Mouse (Mus musculus) stomach, postnatal 0 days (tissue): ENCODE results near the gene Atxn7l1. TPM values are rescaled to one million over a fixed set of nuclear protein-coding genes. Genes with fewer than 3 reads are reported as not detected.

Experiments used
- ATAC-seq: fragments of 200-750 bp; cut with Nextera tagmentation; 2 replicates; pipeline ENCODE4 v1.8.0; 2017; ENCODE audit not compliant: low FRiP score, low TSS enrichment
- DNase-seq: peaks from one replicate; pipeline ENCODE4 v3.0.0-alpha.2; 2016; ENCODE audit warnings: low spot score
- H3K27ac ChIP-seq: fragments of 300-500 bp; sonication (generic); replicated peaks from 2 replicates; pipeline ENCODE4 v1.5.1; 2014; ENCODE audit warnings: mild to moderate bottlenecking, control low read depth
- H3K27me3 ChIP-seq: fragments of 300-500 bp; sonication (generic); 2 replicates; pipeline ENCODE4 v1.6.1; 2014; ENCODE audit warnings: low read length; ENCODE audit not compliant: control insufficient read depth, insufficient read depth
- H3K36me3 ChIP-seq: fragments of 300-500 bp; sonication (generic); 2 replicates; pipeline ENCODE4 v1.6.1; 2014; ENCODE audit warnings: low read length, mixed read lengths; ENCODE audit not compliant: control insufficient read depth, insufficient read depth
- H3K4me1 ChIP-seq: fragments of 300-500 bp; sonication (generic); replicated peaks from 2 replicates; pipeline ENCODE4 v1.6.1; 2014; ENCODE audit warnings: antibody characterized with exemption; ENCODE audit not compliant: control insufficient read depth, insufficient read depth
- H3K4me2 ChIP-seq: fragments of 300-500 bp; sonication (generic); replicated peaks from 2 replicates; pipeline ENCODE4 v1.6.1; 2014; ENCODE audit warnings: low read depth, mild to moderate bottlenecking, control low read depth, moderate library complexity
- H3K4me3 ChIP-seq: fragments of 300-500 bp; sonication (generic); 2 replicates; pipeline ENCODE4 v1.5.1; 2014; ENCODE audit warnings: low read depth, low read length, control low read depth
- H3K9ac ChIP-seq: fragments of 300-500 bp; sonication (generic); 2 replicates; pipeline ENCODE4 v1.6.1; 2014; ENCODE audit warnings: mild to moderate bottlenecking, low read length, control low read depth, mixed read lengths
- H3K9me3 ChIP-seq: fragments of 300-500 bp; sonication (generic); 2 replicates; pipeline ENCODE4 v1.6.1; 2016; ENCODE audit warnings: low read length; ENCODE audit not compliant: control insufficient read depth
- CTCF ChIP-seq: IDR thresholded peaks from 2 replicates; pipeline ENCODE4 v1.5.1; 2016; ENCODE audit warnings: antibody characterized with exemption, low read depth, mild to moderate bottlenecking, moderate library complexity
- EP300 ChIP-seq: optimal IDR thresholded peaks from 2 replicates; pipeline ENCODE3; 2016; ENCODE audit warnings: antibody characterized with exemption
- WGBS: fragments of 180-500 bp; shearing (Covaris S2); extraction: QIAGEN DNeasy Blood & Tissue Kit; methylation state at CpG from one replicate; pipeline ENCODE4 v1.1.7; 2014; 5-methylcytosine and 5-hydroxymethylcytosine counted together
- polyA plus RNA-seq: library from polyadenylated mRNA; unstranded; fragments of >200 nt; fragmentation: Nextera tagmentation; extraction: Ambion mirVana; gene quantifications from 2 replicates; pipeline ENCODE4 v1.2.1, GENCODE M21; 2015

Gene Atxn7l1
- polyA plus RNA-seq, 1 experiment from 2014 or later, result 4.7 TPM

DNA sequence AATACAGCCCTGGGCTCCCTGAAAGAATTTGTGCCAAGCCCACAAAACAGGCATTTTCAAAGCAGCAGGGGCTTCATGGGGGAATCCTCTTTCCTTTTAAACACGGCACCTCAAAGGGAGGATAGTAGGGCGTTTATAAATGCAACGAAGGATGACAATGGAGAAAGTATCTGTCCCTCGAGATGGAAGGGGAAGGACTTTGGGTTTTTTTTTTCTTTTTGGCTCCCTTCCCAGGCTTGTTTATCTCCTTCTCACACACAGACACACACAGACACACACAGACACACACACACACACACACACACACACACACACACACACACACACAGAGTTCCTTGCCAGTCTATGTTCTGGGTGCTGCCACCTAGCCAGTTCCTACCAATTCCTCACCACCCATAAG, 189.8 kb downstream of the Atxn7l1 start:
- Histone ChIP-seq H3K4me1 (no peaks in the 10 kb centered on the region), H3K9ac (no peak overlapping the region), H3K36me3 (no peaks in the 10 kb centered on the region), H3K4me2 (no peak overlapping the region), H3K27me3 (no peaks in the 10 kb centered on the region), H3K4me3 (no peak overlapping the region), H3K27ac (no peak overlapping the region), H3K9me3 (no peaks in the 10 kb centered on the region)
- no peak for TF ChIP-seq CTCF
- TF ChIP-seq EP300, result no peak
- ATAC-seq, result no peak
- 79% methylated on average over 4 of the region's 4 CpGs for WGBS
- no peak for DNase-seq

DNA sequence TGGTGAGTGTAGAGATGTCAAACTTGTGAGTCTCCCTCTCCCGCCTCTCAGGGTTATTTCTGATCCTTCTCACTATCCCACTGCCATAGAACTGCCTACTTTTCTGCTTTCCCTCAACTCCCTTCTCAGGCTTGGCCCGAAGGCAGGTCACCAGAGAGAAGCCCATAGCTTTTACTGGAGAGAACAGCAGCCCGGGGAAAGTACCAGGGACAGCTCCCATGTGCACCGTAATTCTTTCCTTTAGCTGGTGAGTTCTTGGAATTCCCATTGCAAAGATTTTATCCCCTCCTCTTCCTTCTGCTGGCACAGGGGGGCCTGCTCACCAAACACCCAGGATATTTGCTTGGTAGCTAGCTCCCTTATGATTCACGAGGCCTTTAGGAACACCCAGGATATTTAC, 190.7 kb downstream of the Atxn7l1 start:
- no peaks in the 10 kb centered on the region for H3K4me1 ChIP-seq
- H3K9ac ChIP-seq, result no peak overlapping the region
- H3K4me3 ChIP-seq, result no peak overlapping the region
- DNase-seq (no peak), ATAC-seq (no peak)
- WGBS, result 25% methylated on average over 5 of the region's 5 CpGs
- no peaks in the 10 kb centered on the region for H3K9me3 ChIP-seq
- TF ChIP-seq CTCF, result no peak
- no peak for TF ChIP-seq EP300
- H3K27me3 ChIP-seq, result no peaks in the 10 kb centered on the region
- H3K36me3 ChIP-seq, result no peaks in the 10 kb centered on the region
- H3K27ac ChIP-seq, result no peak overlapping the region
- no peak overlapping the region for H3K4me2 ChIP-seq

DNA sequence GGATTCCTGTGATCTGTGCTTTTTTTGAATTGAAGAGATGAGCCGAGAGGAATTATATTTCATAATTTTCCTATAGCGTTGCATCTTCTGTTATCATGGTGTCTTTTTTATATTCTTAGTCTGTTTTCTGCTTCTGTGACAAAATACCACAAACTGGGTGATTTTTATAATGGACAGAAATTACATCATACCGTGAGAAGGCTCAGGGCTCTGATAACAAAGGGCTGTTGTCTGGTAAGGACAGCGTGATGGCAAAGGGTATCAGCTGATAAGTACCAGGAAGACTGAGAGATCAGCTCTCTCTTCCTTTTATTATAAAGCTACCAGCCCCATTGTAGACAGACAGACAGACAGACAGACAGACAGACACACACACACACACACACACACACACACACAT, 192.3 kb downstream of the Atxn7l1 start:
- no peaks in the 10 kb centered on the region for H3K36me3 ChIP-seq
- H3K9ac ChIP-seq, result no peak overlapping the region
- no peaks in the 10 kb centered on the region for H3K9me3 ChIP-seq
- H3K4me1 ChIP-seq, result no peaks in the 10 kb centered on the region
- TF ChIP-seq EP300, result no peak
- no peak for TF ChIP-seq CTCF
- ATAC-seq (no peak), DNase-seq (no peak)
- 87% methylated on average over 4 of the region's 4 CpGs for WGBS
- H3K4me2 ChIP-seq, result no peak overlapping the region
- H3K27ac ChIP-seq, result no peak overlapping the region
- no peak overlapping the region for H3K4me3 ChIP-seq
- H3K27me3 ChIP-seq, result no peaks in the 10 kb centered on the region

DNA sequence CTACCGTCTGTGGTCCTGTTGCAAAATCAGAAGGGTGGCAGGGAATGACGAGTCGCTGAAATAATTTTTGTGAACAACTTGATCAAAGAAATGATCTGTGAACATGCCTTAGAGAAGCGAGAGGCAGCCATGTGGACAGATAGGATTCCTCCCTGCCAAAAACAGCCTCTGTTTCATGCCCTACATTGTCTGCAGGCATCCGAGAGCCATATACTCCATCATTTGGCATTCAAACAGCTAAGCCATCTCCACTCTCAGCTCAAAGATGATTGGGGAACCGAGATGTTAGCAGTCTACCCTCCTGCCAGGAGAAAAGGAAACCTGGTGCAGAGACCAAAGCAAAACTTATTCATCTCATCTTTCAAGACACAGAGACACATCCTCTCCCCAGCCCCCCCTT, 193.2 kb downstream of the Atxn7l1 start:
- Histone ChIP-seq H3K4me3 (no peak overlapping the region), H3K27me3 (no peaks in the 10 kb centered on the region), H3K4me1 (no peaks in the 10 kb centered on the region), H3K36me3 (peaks cover under 1% of the 10 kb centered on the region; the same call in 1 of the 2 replicates), H3K9me3 (no peaks in the 10 kb centered on the region), H3K27ac (no peak overlapping the region), H3K4me2 (no peak overlapping the region), H3K9ac (no peak overlapping the region)
- WGBS, result 86% methylated on average over 6 of the region's 6 CpGs
- ATAC-seq, result no peak
- DNase-seq, result no peak
- TF ChIP-seq EP300 (no peak), CTCF (no peak)

DNA sequence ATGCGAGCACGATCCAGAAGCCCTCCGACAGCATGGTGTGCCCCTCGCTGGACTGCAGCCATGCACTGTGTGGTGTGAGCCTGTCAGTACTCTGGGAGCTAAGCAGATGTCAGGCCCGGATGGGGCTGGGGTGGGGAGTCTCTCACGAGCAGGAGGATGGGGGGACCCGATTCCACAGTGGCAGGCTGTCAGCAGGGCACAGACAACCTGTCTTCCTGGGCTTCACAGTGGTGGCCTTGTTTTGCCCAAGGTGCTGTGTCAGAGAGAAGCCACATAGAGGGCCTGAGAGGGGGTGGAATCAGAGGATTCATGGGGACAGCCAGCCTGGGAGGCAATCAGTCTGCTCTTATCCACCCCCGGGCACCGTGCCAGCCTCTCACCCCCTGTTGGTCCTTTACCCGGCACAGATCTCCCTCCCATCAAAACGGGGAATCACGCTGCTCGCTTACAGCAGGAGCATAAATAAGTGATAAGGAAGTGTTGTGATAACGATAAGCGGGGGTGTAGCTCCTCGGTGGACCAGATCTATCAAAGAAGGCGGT, 193.9 kb downstream of the Atxn7l1 start:
- TF ChIP-seq EP300 (no peak), CTCF (no peak)
- Histone ChIP-seq H3K36me3 (peaks cover 4% of the 10 kb centered on the region; the same call in 1 of the 2 replicates), H3K4me3 (no peak overlapping the region), H3K9me3 (no peaks in the 10 kb centered on the region), H3K9ac (no peak overlapping the region), H3K27me3 (no peaks in the 10 kb centered on the region), H3K27ac (no peak overlapping the region), H3K4me2 (no peak overlapping the region), H3K4me1 (no peaks in the 10 kb centered on the region)
- ATAC-seq, result no peak
- DNase-seq, result peak; percentile 32
- WGBS, result 64% methylated on average over 17 of the region's 17 CpGs

DNA sequence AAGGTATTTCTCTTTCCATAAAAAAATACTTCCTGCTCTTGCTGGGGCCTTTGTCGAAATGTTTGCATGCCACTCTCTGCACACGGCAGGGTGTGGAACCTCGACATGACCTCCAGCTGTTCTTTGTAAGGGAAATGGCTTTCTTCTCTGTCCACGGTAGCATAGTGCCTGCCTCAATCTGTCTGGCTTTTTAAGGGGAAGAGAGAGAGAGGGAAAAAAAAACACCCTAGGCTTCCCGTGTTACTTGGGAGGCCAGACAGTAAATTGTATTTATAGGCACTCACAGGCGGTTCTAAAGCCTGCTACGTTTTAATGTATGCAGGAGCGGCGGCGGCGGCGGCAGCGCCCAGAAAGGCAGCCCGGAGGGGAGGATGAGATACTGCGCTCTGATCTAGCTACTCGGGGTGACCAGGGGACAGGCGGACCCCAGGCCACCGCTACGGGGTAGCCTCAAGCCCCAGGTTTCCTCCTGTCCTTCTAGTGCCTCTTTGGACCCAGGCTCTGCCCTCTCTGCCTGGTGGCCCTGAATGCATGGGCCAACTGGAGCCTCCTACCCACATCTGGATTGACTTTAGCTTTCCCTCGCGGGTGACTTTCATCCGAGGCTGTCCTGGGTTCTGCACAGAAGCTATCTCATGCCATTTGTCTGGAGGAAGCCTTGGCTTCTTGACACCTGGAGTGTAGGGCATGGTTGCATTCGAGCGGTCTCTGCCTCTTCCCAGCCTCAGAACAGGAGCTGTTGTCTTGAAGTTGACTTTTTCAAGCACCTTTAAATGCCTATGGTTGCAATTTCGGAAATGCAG, 197.7 kb downstream of the Atxn7l1 start:
- DNase-seq (peak; percentile 73), ATAC-seq (peak; percentile 87)
- peaks cover 5% of the 10 kb centered on the region for H3K36me3 ChIP-seq
- no peaks in the 10 kb centered on the region for H3K9me3 ChIP-seq
- H3K9ac ChIP-seq, result no peak overlapping the region
- 0 out of 2 replicates have a peak overlapping the region, but pooled peaks have one; percentile 9 for H3K27ac ChIP-seq
- H3K4me3 ChIP-seq, result no peak overlapping the region
- no peaks in the 10 kb centered on the region for H3K4me1 ChIP-seq
- 31% methylated on average over 25 of the region's 25 CpGs for WGBS
- H3K4me2 ChIP-seq, result peak overlapping the region; percentile 25; the same call in 1 of the 2 replicates
- H3K27me3 ChIP-seq, result no peaks in the 10 kb centered on the region
- TF ChIP-seq CTCF, result no peak
- no peak for TF ChIP-seq EP300
